Mouse (Mus musculus): ENCODE results near the gene Oprm1. TPM values are rescaled to one million over a fixed set of nuclear protein-coding genes. Genes with fewer than 3 reads are reported as not detected.

Oprm1 gene
- polyA plus RNA-seq (2012; ENCODE audit: insufficient read depth, insufficient read length, missing spikeins), result not detected in 2 replicates

DNA sequence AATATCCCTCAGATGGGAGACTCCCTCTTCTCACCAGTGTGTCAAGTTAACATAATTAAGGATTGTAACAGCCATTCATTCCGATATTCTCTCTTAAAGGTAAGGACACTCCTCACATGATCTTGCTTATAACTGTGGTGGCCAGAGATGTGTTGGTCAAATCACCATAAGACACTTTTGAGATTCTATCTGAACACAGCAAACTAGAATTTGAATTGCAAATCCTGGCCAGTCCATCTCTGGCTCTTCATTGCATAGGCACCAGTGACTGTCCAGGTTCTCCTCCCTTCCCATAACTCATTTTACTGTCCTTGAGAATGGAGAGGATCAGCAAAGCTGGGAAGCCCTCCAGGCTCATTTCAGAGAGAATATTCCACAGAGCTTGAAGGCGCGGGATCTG, at the start of gene Oprm1:
Gene Oprm1 (plus strand): TSS at position 301 of the 400 bp plus-strand sequence.
- no peak within 1 kb of the TSS for H3K4me3 ChIP-seq (ENCODE audit: insufficient read depth, low read depth, low read length)
- H3K4me1 ChIP-seq (ENCODE audit: control insufficient read depth, insufficient read depth, insufficient read length, low read length), result no peaks in the 10 kb centered on the region
- no peak within 1 kb of the TSS for H3K27ac ChIP-seq (replicated peaks; ENCODE audit: low read depth, low read length)

DNA sequence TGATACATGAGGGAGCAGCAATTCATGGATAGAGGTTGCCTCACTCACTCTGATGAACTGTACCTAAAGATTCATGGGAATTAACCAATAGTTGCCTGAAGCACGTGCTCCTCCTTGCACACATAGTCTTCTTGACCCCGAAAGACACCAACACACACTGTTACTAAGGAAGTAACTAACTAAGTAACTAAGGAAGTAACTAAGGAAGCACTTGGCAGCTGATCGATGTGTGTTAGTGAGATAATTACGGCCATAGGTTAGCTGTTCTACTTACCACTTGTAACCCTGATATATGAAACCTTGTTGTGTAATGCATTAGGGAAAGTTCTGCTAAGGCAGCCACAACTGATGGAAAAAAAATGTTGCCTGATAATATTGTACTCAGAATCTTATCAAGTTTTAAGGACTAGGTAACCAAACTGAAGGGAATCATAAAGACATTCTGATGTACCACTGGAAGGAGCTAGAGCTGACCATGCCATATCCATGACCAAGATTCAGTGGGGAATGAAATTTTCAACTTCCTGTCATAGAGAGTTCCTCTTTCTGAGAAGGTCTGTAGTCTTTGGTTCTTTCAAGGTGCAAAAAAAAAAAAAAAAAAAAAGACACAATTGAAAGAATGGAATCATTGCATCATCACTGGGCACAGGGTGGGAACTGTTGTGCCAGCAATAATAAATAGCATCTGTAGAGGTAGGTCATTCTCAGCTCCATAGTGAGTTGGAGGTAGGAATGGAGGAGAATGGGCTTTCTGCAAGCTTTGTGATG, 40.9 kb upstream of the Oprm1 start:
- H3K4me3 ChIP-seq (ENCODE audit: insufficient read depth, low read depth, low read length), result no peak overlapping the region
- H3K27ac ChIP-seq (replicated peaks; ENCODE audit: low read depth, low read length), result no peak overlapping the region
- H3K4me1 ChIP-seq (ENCODE audit: control insufficient read depth, insufficient read depth, insufficient read length, low read length), result no peaks in the 10 kb centered on the region

- Histone ChIP-seq H3K4me1 (ENCODE audit: control insufficient read depth, insufficient read depth, insufficient read length, low read length) (no peaks in the 10 kb centered on the region), H3K27ac (replicated peaks; ENCODE audit: low read depth, low read length) (no peak overlapping the region), H3K4me3 (ENCODE audit: insufficient read depth, low read depth, low read length) (no peak overlapping the region)
Measured at GRCm38 (mm10) chr10:6723765-6724164, 34.5 kb upstream of the Oprm1 start.

DNA sequence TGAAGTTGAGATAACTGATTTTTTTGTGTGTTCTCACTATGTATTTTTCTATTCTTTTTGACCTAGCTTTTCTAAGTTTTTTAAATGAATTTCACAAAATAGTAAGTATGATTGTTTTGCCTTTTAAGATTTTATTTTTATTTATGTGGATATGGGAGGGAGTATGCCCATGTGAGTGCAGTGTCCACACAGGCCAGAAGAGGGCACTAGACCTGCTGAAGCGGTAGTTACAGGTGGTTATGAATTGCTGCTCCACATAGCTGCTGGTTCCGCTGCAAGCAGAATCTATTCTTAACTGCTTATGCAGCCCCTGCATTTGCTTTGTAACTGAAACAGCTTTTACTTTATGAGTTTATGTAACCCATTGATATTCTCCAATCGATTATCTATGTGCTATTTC, 29.8 kb upstream of the Oprm1 start:
- no peak overlapping the region for H3K4me3 ChIP-seq (ENCODE audit: insufficient read depth, low read depth, low read length)
- H3K4me1 ChIP-seq (ENCODE audit: control insufficient read depth, insufficient read depth, insufficient read length, low read length), result no peaks in the 10 kb centered on the region
- H3K27ac ChIP-seq (replicated peaks; ENCODE audit: low read depth, low read length), result no peak overlapping the region

- H3K4me3 ChIP-seq (ENCODE audit: insufficient read depth, low read depth, low read length), result no peak overlapping the region
- no peak overlapping the region for H3K27ac ChIP-seq (replicated peaks; ENCODE audit: low read depth, low read length)
- H3K4me1 ChIP-seq (ENCODE audit: control insufficient read depth, insufficient read depth, insufficient read length, low read length), result no peaks in the 10 kb centered on the region
Measured at GRCm38 (mm10) chr10:6753375-6753774, 4.9 kb upstream of the Oprm1 start.

GRCm38 (mm10) chr10:6761287-6761811, 3.0 kb downstream of the Oprm1 start, which contains the start of gene Gm10945:
Gm10945 (minus strand) TSS chr10:6761761.
- no peak within 1 kb of the TSS for H3K4me3 ChIP-seq (ENCODE audit: insufficient read depth, low read depth, low read length)
- no peak within 1 kb of the TSS for H3K27ac ChIP-seq (replicated peaks; ENCODE audit: low read depth, low read length)
- no peaks in the 10 kb centered on the region for H3K4me1 ChIP-seq (ENCODE audit: control insufficient read depth, insufficient read depth, insufficient read length, low read length)

GRCm38 (mm10) chr10:6788517-6789237, 30.4 kb downstream of the Oprm1 start:
- Histone ChIP-seq H3K4me3 (ENCODE audit: insufficient read depth, low read depth, low read length) (no peak overlapping the region), H3K27ac (replicated peaks; ENCODE audit: low read depth, low read length) (no peak overlapping the region), H3K4me1 (ENCODE audit: control insufficient read depth, insufficient read depth, insufficient read length, low read length) (no peaks in the 10 kb centered on the region)

DNA sequence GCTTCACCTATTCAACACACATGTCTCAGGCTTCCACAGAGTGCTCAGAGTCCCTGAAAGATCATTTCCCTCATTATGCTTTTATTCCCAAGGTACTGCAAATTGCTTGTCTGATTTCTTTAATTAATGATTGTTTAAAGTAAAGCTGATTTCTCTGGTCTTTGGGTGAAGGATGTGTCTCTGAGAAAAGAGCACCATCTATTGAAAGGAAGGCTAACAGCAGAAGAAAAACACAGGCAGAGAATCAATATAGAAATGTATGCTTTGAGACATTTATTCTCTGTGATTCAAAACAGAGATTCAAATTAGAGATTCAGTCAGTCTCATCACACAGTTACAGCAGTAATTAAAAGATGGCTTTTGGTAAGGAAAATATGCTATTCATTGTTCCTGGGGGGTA, 31.9 kb downstream of the Oprm1 start:
- no peak overlapping the region for H3K27ac ChIP-seq (replicated peaks; ENCODE audit: low read depth, low read length)
- H3K4me1 ChIP-seq (ENCODE audit: control insufficient read depth, insufficient read depth, insufficient read length, low read length), result no peaks in the 10 kb centered on the region
- H3K4me3 ChIP-seq (ENCODE audit: insufficient read depth, low read depth, low read length), result no peak overlapping the region

DNA sequence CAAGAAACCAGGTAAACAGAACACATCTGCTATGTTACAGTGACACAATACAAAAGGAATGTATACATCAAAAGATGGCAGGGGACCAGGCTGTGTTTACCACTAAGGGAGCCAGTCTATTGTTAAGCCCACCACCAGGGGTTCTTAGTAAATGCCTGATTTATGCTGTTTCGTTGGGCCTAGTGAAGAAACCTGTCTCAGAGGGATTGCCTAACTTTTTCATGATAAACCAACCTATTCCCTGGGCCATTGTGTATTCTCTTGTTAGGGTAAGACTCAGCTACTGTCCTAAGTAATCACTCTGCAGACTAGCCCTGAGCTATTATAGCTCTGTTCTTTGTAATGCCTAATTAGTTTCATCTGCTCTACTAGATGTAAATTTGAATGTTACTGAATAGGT, 62.3 kb downstream of the Oprm1 start:
- Histone ChIP-seq H3K4me1 (ENCODE audit: control insufficient read depth, insufficient read depth, insufficient read length, low read length) (no peaks in the 10 kb centered on the region), H3K4me3 (ENCODE audit: insufficient read depth, low read depth, low read length) (no peak overlapping the region), H3K27ac (replicated peaks; ENCODE audit: low read depth, low read length) (no peak overlapping the region)

DNA sequence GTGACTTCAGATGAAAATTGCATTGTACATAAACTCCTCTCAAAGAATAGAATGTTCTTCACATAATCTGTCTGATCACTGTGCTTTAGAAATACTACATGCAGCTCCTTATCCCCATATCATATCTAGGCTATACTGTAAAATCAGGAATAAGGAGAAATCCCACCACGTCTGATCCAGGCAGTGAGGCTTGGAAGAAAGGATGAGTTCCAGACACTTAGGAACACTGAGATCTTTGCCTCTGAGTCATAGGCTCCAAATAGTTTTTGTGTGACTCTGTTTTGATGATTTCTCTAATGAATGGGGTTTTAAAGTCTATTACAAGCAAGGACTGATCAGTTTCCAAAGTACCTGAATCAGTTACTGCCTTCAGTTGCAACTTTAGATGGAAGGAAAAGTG, 83.9 kb downstream of the Oprm1 start:
- no peak overlapping the region for H3K27ac ChIP-seq (replicated peaks; ENCODE audit: low read depth, low read length)
- no peak overlapping the region for H3K4me3 ChIP-seq (ENCODE audit: insufficient read depth, low read depth, low read length)
- no peaks in the 10 kb centered on the region for H3K4me1 ChIP-seq (ENCODE audit: control insufficient read depth, insufficient read depth, insufficient read length, low read length)

- Histone ChIP-seq H3K4me3 (ENCODE audit: insufficient read depth, low read depth, low read length) (no peak overlapping the region), H3K4me1 (ENCODE audit: control insufficient read depth, insufficient read depth, insufficient read length, low read length) (no peaks in the 10 kb centered on the region)
Measured at GRCm38 (mm10) chr10:6846283-6846682, 88.0 kb downstream of the Oprm1 start.

DNA sequence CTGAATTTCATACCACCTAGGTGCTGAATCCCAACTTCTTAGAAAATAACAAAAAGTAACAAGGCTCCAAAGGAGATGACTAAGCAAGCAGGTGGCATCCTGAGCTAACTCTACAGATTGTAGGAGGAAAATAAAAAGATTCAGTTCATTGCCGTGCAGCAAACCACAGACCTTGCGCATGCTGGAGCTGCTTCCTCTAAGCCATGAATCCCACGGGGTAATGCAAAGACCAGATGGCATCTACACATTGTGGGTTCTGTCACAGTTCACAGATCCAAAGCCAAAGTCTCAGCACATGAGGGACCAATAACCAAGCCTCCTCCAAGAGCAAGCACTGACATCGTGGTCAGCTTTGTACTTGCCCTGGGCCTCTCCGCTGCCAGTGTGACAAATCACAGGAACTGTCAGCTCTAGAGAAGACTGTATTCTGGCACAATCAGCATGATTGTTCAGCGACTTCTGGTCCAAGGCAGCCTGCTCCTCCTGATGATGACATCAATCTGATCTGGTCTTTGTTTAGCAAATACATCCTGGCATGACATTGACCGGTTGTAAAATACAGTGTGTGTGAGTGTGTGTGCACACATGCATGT, 90.0 kb downstream of the Oprm1 start:
- Histone ChIP-seq H3K4me3 (ENCODE audit: insufficient read depth, low read depth, low read length) (no peak overlapping the region), H3K4me1 (ENCODE audit: control insufficient read depth, insufficient read depth, insufficient read length, low read length) (no peaks in the 10 kb centered on the region)

More at GRCm38 (mm10) chr10:6846283-6846682, 88.0 kb downstream of the Oprm1 start:
- no peak overlapping the region for H3K27ac ChIP-seq (replicated peaks; ENCODE audit: low read depth, low read length)

DNA sequence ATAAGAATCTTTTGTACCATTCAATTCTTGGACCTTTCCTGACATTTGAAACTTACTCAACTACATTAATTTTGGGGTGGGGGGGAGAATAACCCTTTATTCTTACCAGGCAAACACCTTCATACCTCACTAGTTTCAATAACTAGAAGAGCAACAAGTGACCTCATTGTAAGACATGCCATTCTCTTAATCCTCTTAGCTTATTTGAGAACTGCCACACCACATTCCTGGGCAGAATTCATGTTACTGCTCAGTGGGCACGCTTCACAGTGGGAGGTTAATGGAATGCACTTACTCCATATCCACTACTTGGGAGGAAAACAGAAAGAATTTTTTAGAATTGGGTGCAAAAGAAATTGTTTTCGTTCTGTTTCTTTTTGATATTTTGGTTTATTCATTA, 90.5 kb downstream of the Oprm1 start:
- Histone ChIP-seq H3K4me3 (ENCODE audit: insufficient read depth, low read depth, low read length) (no peak overlapping the region), H3K4me1 (ENCODE audit: control insufficient read depth, insufficient read depth, insufficient read length, low read length) (no peaks in the 10 kb centered on the region), H3K27ac (replicated peaks; ENCODE audit: low read depth, low read length) (no peak overlapping the region)

More for the DNA sequence above, 90.0 kb downstream of the Oprm1 start:
- H3K27ac ChIP-seq (replicated peaks; ENCODE audit: low read depth, low read length), result no peak overlapping the region

DNA sequence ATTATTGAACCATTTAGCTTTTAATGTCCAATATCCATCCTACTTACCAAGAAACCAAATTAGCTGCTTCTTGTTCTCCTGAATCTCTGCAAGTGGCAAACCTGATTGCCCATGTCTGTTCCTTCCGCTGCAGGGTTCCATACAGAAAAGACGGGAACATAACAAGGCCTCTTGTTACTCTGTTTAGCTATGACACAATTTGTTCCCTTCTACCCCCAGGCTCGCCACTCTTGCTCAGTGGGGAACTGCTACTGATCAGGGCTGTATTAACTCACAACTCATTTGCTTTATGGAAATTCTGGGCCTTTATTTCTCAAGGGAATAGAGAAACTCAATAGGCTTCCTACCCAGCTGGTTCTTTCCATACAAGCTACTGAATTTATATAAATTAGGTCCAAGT, 97.5 kb downstream of the Oprm1 start:
- Histone ChIP-seq H3K4me1 (ENCODE audit: control insufficient read depth, insufficient read depth, insufficient read length, low read length) (no peaks in the 10 kb centered on the region), H3K4me3 (ENCODE audit: insufficient read depth, low read depth, low read length) (no peak overlapping the region), H3K27ac (replicated peaks; ENCODE audit: low read depth, low read length) (no peak overlapping the region)

DNA sequence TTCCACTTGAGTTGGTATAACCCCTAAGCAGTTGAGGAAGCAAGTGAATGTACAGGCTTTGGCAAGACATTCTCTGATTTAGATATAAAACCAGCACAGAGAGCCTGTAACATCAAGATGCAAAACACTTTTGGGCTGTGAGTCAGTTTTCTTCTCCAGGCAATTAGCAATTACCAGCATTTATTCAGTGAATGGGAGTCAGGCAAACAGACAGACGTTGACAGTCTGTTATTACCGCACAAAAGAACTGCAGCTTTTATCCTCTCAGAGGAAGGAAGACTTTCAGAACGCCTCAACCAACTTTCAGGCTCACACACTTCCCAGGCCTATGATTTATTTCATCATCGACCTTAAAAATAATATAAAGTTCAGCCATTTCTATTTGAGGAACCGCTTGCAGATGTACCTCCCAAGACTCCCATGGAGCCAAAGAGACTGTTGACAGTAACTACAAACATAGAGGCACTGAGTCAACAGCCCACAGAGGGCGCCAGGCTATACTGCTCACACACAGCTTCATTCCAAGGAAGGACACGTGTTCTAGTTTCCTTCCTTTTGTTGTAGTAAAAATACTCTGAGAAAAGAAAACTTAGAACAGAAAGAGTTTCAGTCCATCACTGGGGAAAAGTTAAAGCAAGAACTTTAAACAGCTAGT, 113.2 kb downstream of the Oprm1 start:
- no peak overlapping the region for H3K4me3 ChIP-seq (ENCODE audit: insufficient read depth, low read depth, low read length)
- no peaks in the 10 kb centered on the region for H3K4me1 ChIP-seq (ENCODE audit: control insufficient read depth, insufficient read depth, insufficient read length, low read length)
- no peak overlapping the region for H3K27ac ChIP-seq (replicated peaks; ENCODE audit: low read depth, low read length)

Data from brown adipose tissue, adult 24 weeks (tissue).